Mouse (Mus musculus): ENCODE data around the gene Sae1. TPM values are rescaled to one million over a fixed set of nuclear protein-coding genes. Genes with fewer than 3 reads are reported as not detected.
A peak's percentile ranks its signal among the peaks of the same experiment; 100 is the strongest.

Gene Sae1
- polyA plus RNA-seq, 1 experiment: 256 TPM

- peaks cover 1% of the 10 kb centered on the region for H3K4me1 ChIP-seq (ENCODE audit: control insufficient read depth, insufficient read depth, low read length)
- TF ChIP-seq EP300 (IDR thresholded peaks at IDR 0.05; ENCODE audit: insufficient read depth, low read depth, low read length) (peak; percentile 45; the same call in 1 of the 2 replicates), CTCF (IDR thresholded peaks at IDR 0.05; ENCODE audit: low read depth, low read length) (no peak), POLR2A (IDR thresholded peaks at IDR 0.05; ENCODE audit: insufficient read depth, low read length) (no peak)
These were observed 90.7 kb downstream of the Sae1 start for GRCm38 (mm10) chr7:16296766-16297390.

GRCm38 (mm10) chr7:16296146-16296545 lies 91.5 kb downstream of the Sae1 start:
- H3K4me1 ChIP-seq (ENCODE audit: control insufficient read depth, insufficient read depth, low read length): peaks cover 1% of the 10 kb centered on the region
- H3K36me3 ChIP-seq (ENCODE audit: control insufficient read depth, insufficient read depth, low read length, poor library complexity, severe bottlenecking): no peaks in the 10 kb centered on the region
- no peak overlapping the region for H3K4me3 ChIP-seq (ENCODE audit: low read depth, low read length)
- TF ChIP-seq EP300 (IDR thresholded peaks at IDR 0.05; ENCODE audit: insufficient read depth, low read depth, low read length) (no peak), POLR2A (IDR thresholded peaks at IDR 0.05; ENCODE audit: insufficient read depth, low read length) (no peak)
- H3K9ac ChIP-seq (ENCODE audit: low read depth, poor library complexity, severe bottlenecking): no peak overlapping the region
- peak overlapping the region; percentile 5 for H3K27ac ChIP-seq (ENCODE audit: insufficient read depth, low read length)
- H3K9me3 ChIP-seq (replicated peaks; ENCODE audit: control insufficient read depth, insufficient read depth, low read length, poor library complexity, severe bottlenecking): no peaks in the 10 kb centered on the region
- H3K27me3 ChIP-seq (ENCODE audit: control insufficient read depth, insufficient read depth, low read length, poor library complexity, severe bottlenecking): no peaks in the 10 kb centered on the region

More at GRCm38 (mm10) chr7:16296766-16297390, 90.7 kb downstream of the Sae1 start:
- peak overlapping the region; percentile 55 for H3K27ac ChIP-seq (ENCODE audit: insufficient read depth, low read length)
- H3K9ac ChIP-seq (ENCODE audit: low read depth, poor library complexity, severe bottlenecking): peak overlapping the region; percentile 57; the same call in 1 of the 2 replicates
- no peaks in the 10 kb centered on the region for H3K27me3 ChIP-seq (ENCODE audit: control insufficient read depth, insufficient read depth, low read length, poor library complexity, severe bottlenecking)
- no peaks in the 10 kb centered on the region for H3K36me3 ChIP-seq (ENCODE audit: control insufficient read depth, insufficient read depth, low read length, poor library complexity, severe bottlenecking)
- no peaks in the 10 kb centered on the region for H3K9me3 ChIP-seq (replicated peaks; ENCODE audit: control insufficient read depth, insufficient read depth, low read length, poor library complexity, severe bottlenecking)
- peak overlapping the region; percentile 49 for H3K4me3 ChIP-seq (ENCODE audit: low read depth, low read length)

- no peaks in the 10 kb centered on the region for H3K27me3 ChIP-seq (ENCODE audit: control insufficient read depth, insufficient read depth, low read length, poor library complexity, severe bottlenecking)
- H3K27ac ChIP-seq (ENCODE audit: insufficient read depth, low read length): peak overlapping the region; percentile 90
- no peak for TF ChIP-seq CTCF (IDR thresholded peaks at IDR 0.05; ENCODE audit: low read depth, low read length)
- 0 out of 2 replicates have a peak, but pooled peaks have one; percentile 28 for TF ChIP-seq EP300 (IDR thresholded peaks at IDR 0.05; ENCODE audit: insufficient read depth, low read depth, low read length)
- no peak for TF ChIP-seq POLR2A (IDR thresholded peaks at IDR 0.05; ENCODE audit: insufficient read depth, low read length)
- peak overlapping the region; percentile 70 for H3K9ac ChIP-seq (ENCODE audit: low read depth, poor library complexity, severe bottlenecking)
- H3K9me3 ChIP-seq (replicated peaks; ENCODE audit: control insufficient read depth, insufficient read depth, low read length, poor library complexity, severe bottlenecking): no peaks in the 10 kb centered on the region
- peaks cover under 1% of the 10 kb centered on the region for H3K4me1 ChIP-seq (ENCODE audit: control insufficient read depth, insufficient read depth, low read length)
- H3K4me3 ChIP-seq (ENCODE audit: low read depth, low read length): peak overlapping the region; percentile 70
- no peaks in the 10 kb centered on the region for H3K36me3 ChIP-seq (ENCODE audit: control insufficient read depth, insufficient read depth, low read length, poor library complexity, severe bottlenecking)
These were observed 92.2 kb downstream of the Sae1 start for GRCm38 (mm10) chr7:16295321-16295900.

GRCm38 (mm10) chr7:16294837-16295236 lies 92.8 kb downstream of the Sae1 start:
- peak overlapping the region; percentile 90 for H3K27ac ChIP-seq (ENCODE audit: insufficient read depth, low read length)
- H3K9me3 ChIP-seq (replicated peaks; ENCODE audit: control insufficient read depth, insufficient read depth, low read length, poor library complexity, severe bottlenecking): no peaks in the 10 kb centered on the region
- no peaks in the 10 kb centered on the region for H3K36me3 ChIP-seq (ENCODE audit: control insufficient read depth, insufficient read depth, low read length, poor library complexity, severe bottlenecking)
- TF ChIP-seq POLR2A (IDR thresholded peaks at IDR 0.05; ENCODE audit: insufficient read depth, low read length) (no peak), EP300 (IDR thresholded peaks at IDR 0.05; ENCODE audit: insufficient read depth, low read depth, low read length) (peak; percentile 58; the same call in 1 of the 2 replicates), CTCF (IDR thresholded peaks at IDR 0.05; ENCODE audit: low read depth, low read length) (peak; percentile 96)
- no peaks in the 10 kb centered on the region for H3K4me1 ChIP-seq (ENCODE audit: control insufficient read depth, insufficient read depth, low read length)
- peak overlapping the region; percentile 70 for H3K4me3 ChIP-seq (ENCODE audit: low read depth, low read length)
- no peaks in the 10 kb centered on the region for H3K27me3 ChIP-seq (ENCODE audit: control insufficient read depth, insufficient read depth, low read length, poor library complexity, severe bottlenecking)
- H3K9ac ChIP-seq (ENCODE audit: low read depth, poor library complexity, severe bottlenecking): peak overlapping the region; percentile 70

- no peak overlapping the region for H3K27ac ChIP-seq (ENCODE audit: insufficient read depth, low read length)
- no peak overlapping the region for H3K9ac ChIP-seq (ENCODE audit: low read depth, poor library complexity, severe bottlenecking)
These were observed 93.3 kb downstream of the Sae1 start for GRCm38 (mm10) chr7:16294346-16294745.

GRCm38 (mm10) chr7:16287791-16288190 lies 99.8 kb downstream of the Sae1 start:
- no peak overlapping the region for H3K9ac ChIP-seq (ENCODE audit: low read depth, poor library complexity, severe bottlenecking)
- no peaks in the 10 kb centered on the region for H3K9me3 ChIP-seq (replicated peaks; ENCODE audit: control insufficient read depth, insufficient read depth, low read length, poor library complexity, severe bottlenecking)
- H3K27me3 ChIP-seq (ENCODE audit: control insufficient read depth, insufficient read depth, low read length, poor library complexity, severe bottlenecking): no peaks in the 10 kb centered on the region
- no peak overlapping the region for H3K4me3 ChIP-seq (ENCODE audit: low read depth, low read length)
- H3K36me3 ChIP-seq (ENCODE audit: control insufficient read depth, insufficient read depth, low read length, poor library complexity, severe bottlenecking): peaks cover 8% of the 10 kb centered on the region
- no peak overlapping the region for H3K27ac ChIP-seq (ENCODE audit: insufficient read depth, low read length)
- no peak for TF ChIP-seq EP300 (IDR thresholded peaks at IDR 0.05; ENCODE audit: insufficient read depth, low read depth, low read length)
- no peak for TF ChIP-seq CTCF (IDR thresholded peaks at IDR 0.05; ENCODE audit: low read depth, low read length)
- TF ChIP-seq POLR2A (IDR thresholded peaks at IDR 0.05; ENCODE audit: insufficient read depth, low read length): no peak
- H3K4me1 ChIP-seq (ENCODE audit: control insufficient read depth, insufficient read depth, low read length): peaks cover 2% of the 10 kb centered on the region

More at GRCm38 (mm10) chr7:16294346-16294745, 93.3 kb downstream of the Sae1 start:
- Histone ChIP-seq H3K4me3 (ENCODE audit: low read depth, low read length) (no peak overlapping the region), H3K4me1 (ENCODE audit: control insufficient read depth, insufficient read depth, low read length) (no peaks in the 10 kb centered on the region), H3K36me3 (ENCODE audit: control insufficient read depth, insufficient read depth, low read length, poor library complexity, severe bottlenecking) (no peaks in the 10 kb centered on the region), H3K27me3 (ENCODE audit: control insufficient read depth, insufficient read depth, low read length, poor library complexity, severe bottlenecking) (no peaks in the 10 kb centered on the region), H3K9me3 (replicated peaks; ENCODE audit: control insufficient read depth, insufficient read depth, low read length, poor library complexity, severe bottlenecking) (no peaks in the 10 kb centered on the region)
- peak; percentile 12 for TF ChIP-seq CTCF (IDR thresholded peaks at IDR 0.05; ENCODE audit: low read depth, low read length)
- TF ChIP-seq EP300 (IDR thresholded peaks at IDR 0.05; ENCODE audit: insufficient read depth, low read depth, low read length): no peak
- TF ChIP-seq POLR2A (IDR thresholded peaks at IDR 0.05; ENCODE audit: insufficient read depth, low read length): no peak

All from ES-Bruce4 (cell line).